Mouse (Mus musculus) R1 (cell line): ENCODE measurements around the gene Prss48.

Source experiments
- DNase-seq: peaks from one replicate; pipeline ENCODE4 v3.0.0-alpha.2; 2018; ENCODE audit warnings: low read depth, low spot score

Prss48 gene

GRCm38 (mm10) chr3:86004751-86005150, 2.5 kb upstream of the Prss48 start:
- DNase-seq: peak; percentile 86

DNA sequence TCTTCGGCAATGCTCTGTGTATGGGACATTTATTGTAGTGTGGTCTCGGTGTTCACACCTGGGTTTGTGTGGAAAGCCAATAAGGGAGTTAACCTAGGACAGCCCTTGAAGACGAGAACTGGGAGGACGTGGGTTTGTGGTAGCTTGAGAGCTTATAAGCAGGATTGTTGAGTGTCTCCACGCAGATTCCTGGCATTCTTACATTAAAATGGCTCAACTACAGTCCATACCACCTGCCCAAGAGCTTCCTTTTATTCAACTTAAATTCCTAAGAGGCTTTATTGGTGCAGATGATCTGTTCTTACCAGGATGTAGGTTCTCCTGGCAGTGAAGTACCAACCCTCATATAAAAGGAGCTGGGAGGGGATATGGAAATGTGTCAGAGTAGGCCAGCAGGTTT, 649 bp upstream of the Prss48 start:
- DNase-seq: peak; percentile 92

GRCm38 (mm10) chr3:86001271-86001670, 1.0 kb downstream of the Prss48 start:
- no peak for DNase-seq

DNA sequence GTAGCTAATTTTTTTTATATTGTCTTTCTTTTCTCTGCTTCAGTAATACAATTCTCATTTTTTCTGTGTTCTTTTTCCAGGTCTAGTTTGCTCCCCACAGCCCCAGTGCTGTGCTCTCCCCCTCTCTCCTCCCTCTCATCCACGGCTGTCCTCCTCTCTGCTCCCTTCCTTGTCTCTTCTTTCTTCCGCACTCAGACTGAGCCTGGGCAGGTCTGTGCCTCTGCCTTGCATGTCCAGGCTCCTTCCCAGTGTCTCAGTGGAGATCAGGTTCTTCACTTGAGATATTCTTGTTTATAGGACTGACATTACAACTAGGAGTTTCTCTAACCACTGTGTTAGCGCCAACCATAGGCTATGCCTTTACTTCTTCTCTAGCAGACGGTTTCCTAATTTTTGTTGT, 7.6 kb downstream of the Prss48 start:
- no peak for DNase-seq

DNA sequence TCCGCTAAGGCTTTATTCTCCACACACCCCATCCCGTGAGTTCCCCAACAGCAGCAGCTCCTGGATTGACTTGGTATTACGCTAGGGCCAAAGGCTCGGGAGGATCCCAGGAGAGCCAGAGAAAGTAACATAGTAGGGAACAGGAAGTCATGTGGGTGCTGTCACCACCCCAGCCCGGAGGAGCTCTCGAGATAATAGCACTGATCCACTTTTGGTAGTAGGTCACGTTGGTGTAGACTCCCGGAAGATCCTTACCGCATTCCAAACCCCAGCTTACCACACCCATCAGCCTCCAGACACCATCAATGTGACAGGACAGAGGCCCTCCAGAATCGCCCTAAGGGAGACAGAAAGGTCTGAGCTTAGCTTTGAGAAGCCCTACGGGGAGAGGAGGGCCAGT, 8.5 kb downstream of the Prss48 start:
- peak; percentile 89 for DNase-seq

DNA sequence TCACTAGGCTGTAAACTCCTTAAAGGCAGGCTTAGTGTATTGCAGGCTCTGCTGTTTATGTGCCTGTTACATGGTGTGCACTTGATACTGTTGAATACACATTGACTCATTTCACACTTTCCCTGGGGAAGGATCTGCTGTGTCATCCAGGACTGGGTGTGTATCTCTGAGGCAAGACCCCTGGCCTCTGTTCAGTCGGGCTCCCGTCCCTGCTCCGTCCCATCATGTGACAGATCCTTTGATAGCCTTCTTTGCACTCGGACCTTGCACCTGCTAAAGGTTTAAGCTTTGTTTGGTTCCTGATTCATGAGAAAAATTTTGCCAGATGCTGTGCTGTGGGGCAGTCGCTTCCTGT, 10.5 kb downstream of the Prss48 start:
- DNase-seq: peak; percentile 67

DNA sequence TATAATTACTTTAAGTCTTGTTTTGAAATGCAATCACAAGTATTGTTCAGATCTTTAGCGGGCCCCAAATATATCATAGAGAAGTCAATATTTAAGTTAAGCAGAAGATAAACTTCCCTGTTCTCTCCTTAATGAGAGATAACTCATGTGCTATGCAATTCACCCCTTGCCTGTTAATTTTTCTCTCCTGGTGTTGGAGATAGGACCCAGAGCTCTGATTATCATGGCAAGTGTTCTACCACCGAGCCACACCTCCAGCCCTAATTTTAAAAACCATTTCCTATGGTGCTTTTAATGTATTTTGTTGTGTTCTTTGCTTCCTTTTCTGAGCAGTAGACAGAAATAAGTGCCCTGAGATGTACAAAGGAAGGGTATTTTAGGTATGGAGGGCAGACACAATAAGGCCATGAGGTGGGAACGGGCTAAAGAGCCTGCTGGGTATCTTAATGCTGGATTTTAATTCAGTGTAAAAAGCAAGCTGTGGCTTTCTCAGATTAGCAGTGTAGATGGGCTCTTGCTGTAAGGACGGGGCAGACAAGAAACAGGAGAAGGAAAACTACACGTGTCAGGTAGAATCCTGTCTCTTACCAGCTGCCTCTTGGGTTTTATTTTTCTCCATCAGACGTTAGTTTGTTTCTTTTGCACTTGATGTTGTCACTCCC, 11.0 kb downstream of the Prss48 start:
- DNase-seq: no peak

- DNase-seq: no peak
Measured at GRCm38 (mm10) chr3:85987225-85987624, 15.1 kb downstream of the Prss48 start.

- DNase-seq: no peak
Measured at GRCm38 (mm10) chr3:85984537-85984936, 17.8 kb downstream of the Prss48 start.

DNA sequence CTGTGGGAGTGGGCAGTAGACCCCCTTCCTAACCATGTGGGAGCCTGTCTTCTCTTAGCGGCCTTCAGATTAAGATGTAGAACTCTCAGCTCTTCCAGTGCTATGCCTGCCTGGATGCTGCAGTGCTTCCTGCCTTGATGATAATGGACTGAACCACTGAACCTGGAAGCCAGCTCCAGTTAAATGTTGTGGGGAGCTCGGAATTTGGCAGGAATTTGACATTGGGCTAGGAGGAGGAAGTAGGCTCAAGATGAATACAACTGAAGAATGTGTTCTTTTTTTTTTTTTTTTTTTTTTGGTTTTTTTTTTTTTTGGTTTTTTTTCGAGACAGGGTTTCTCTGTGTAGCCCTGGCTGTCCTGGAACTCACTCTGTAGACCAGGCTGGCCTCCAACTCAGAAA, 20.5 kb downstream of the Prss48 start:
- peak; percentile 82 for DNase-seq

- DNase-seq: no peak
Measured at GRCm38 (mm10) chr3:85980036-85980435, 22.3 kb downstream of the Prss48 start.

GRCm38 (mm10) chr3:85974451-85974850, 27.8 kb downstream of the Prss48 start:
- DNase-seq: no peak

GRCm38 (mm10) chr3:85973376-85974140, 28.7 kb downstream of the Prss48 start:
- DNase-seq: peak; percentile 80

DNA sequence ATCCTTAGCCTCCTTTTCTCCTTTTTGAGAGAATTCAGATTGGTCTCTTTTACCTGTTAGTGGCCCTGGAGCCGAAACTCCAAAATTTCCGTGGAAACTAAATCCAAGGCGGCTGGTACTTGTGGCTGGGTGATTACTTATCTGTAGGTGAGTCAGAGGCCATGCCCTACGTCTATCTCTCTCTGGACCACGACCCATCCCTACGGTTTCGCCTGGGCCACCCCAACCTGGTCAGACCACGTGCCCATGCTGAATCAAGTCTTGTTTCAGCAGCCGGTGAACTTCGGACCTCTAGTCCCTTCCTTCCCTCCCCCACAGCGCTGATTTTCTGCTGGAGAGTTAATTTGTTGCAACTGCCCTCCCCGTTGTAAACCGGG, 30.7 kb downstream of the Prss48 start:
- DNase-seq: peak; percentile 66

GRCm38 (mm10) chr3:85970742-85971598, 31.3 kb downstream of the Prss48 start, which contains the start of gene Sh3d19:
Sh3d19 (plus strand) TSS chr3:85971109.
- DNase-seq: peak; percentile 96

DNA sequence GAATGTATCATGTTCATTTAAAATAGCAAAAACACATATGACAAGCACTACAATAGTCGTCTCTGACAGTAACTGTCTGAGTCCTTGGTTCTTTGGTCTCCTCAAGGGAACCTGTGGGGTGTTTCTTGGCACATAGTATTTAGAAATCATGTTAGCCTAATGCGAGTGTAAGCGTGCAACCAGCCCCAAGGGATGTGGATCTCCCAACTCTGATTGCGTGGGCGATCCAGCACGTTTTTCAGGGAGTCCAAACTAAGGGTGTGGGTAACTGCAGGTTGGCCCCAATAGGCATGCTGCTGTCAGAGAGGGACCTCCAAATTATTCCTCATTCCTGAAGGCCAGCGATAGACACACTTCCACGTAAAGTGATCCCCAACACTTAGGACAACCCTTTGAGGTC, 33.3 kb downstream of the Prss48 start:
- DNase-seq: no peak

- DNase-seq: no peak
Measured at GRCm38 (mm10) chr3:85965479-85965878, 36.8 kb downstream of the Prss48 start.

GRCm38 (mm10) chr3:85961134-85961533, 41.2 kb downstream of the Prss48 start:
- no peak for DNase-seq

DNA sequence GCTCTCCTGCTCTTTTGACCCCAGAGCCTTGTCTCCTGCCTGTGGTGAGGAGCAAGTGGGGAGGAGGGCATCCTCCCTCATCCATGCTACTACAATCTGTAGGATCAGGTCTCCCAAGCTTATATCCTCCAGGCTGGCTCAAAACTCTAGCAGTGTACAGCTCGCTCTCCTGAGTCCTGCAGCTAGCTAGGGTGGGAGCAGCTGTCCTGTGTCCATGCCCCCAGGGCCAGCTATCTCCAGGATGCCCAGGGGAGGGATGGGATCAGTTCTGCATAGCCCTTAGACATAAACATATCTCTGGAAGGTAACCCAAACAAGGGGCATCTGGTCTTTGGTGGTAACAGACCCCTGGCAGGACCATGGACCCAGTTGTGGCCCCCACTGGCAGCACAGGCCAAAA, 42.6 kb downstream of the Prss48 start:
- DNase-seq: no peak

DNA sequence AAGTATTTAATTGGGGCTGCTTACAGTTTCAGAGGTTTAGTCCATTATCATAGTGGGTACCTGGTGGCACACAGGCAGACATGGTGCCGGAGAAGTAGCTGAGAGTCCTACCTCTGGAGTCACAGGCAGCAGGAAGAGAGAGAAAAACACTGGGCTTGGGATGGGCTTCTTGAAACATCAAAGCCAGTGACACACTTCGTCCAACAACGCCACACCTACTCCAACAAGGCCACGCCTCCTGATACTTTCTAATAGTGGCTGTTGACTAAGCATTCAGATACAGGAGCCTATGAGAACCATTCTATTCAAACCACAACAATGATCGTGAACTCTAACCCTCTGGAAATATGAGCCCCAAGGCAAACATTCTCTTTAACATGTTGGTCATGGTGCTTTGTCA, 46.6 kb downstream of the Prss48 start:
- DNase-seq: peak; percentile 49

GRCm38 (mm10) chr3:85955269-85955668, 47.0 kb downstream of the Prss48 start:
- no peak for DNase-seq

- DNase-seq: peak; percentile 21
Measured at GRCm38 (mm10) chr3:85952696-85953283, 49.5 kb downstream of the Prss48 start.
